Mouse (Mus musculus): ENCODE results near the gene Ppp1r1c. TPM values are rescaled to one million over a fixed set of nuclear protein-coding genes. Genes with fewer than 3 reads are reported as not detected.

Ppp1r1c gene
- not detected for polyA plus RNA-seq (2014; fragmentation: Illumina TruSeq; extraction: RNeasy Lipid Tissue Mini Kit (QIAGEN cat#74804); ENCODE audit: insufficient read depth, low read depth, low replicate concordance)

DNA sequence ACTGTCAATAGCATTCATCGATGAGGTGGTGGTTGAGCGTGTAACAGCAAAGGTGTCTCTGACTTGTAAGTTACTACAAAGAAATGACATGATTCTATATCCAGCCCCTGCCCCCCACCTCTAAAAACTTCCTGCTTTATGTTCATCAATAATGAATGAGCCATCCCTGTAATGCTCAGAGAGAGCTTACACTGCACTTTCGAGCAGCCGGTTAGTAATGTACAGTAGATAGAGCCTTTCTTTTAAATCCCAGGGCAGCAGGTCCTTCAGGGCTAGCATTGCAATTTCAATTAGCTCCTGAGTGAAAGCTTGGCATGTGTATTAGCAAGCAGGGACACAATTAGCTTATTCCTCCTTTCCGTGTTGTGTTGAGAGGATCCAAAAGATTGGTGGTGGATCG, at the start of gene Ppp1r1c:
Gene Ppp1r1c (plus strand): TSS at position 206 of the 400 bp plus-strand sequence.

Other genes starting within 250 kb of the Ppp1r1c start
- gene Itprid2, start 72.4 kb upstream of the Ppp1r1c start, polyA plus RNA-seq (2014; fragmentation: Illumina TruSeq; extraction: RNeasy Lipid Tissue Mini Kit (QIAGEN cat#74804); ENCODE audit: insufficient read depth, low read depth, low replicate concordance): 12.9 TPM

Data from lung, adult 10 weeks (tissue).